In genomic region chr4:148869566-148869965, GRCm38 (mm10) we compare ENCODE assay signal across 8 mouse cellular contexts.
DNase-seq lines count a peak whose midpoint lies in the region; ATAC-seq lines count a peak whose summit lies in the region.

No protein-coding gene starts in this region.

- DNase-seq in kidney, adult 18-20 months: peak; percentile 78
- DNase-seq in adrenal gland, postnatal 14 days: peak; percentile 78
- DNase-seq in gastrocnemius, adult 8-10 months (ENCODE audit: low spot score in 2 of 2): peak; percentile 59 to 79
- peak; percentile 29 to 35 for DNase-seq in kidney, postnatal 4 days
- DNase-seq in urinary bladder, postnatal 10 days (ENCODE audit: low spot score): no peak
- no peak for DNase-seq in forebrain, embryonic 11.5 days (ENCODE audit: low spot score)

- no peaks in the 10 kb centered on the region for H3K9me3 ChIP-seq in kidney, embryonic 14.5 days (ENCODE audit: control insufficient read depth, low read length)
- no peaks in the 10 kb centered on the region for H3K9me3 ChIP-seq in forebrain, embryonic 11.5 days (ENCODE audit: control insufficient read depth, low read length)

- H3K27me3 ChIP-seq in kidney, embryonic 14.5 days (ENCODE audit: control insufficient read depth, insufficient read depth, low read length): no peaks in the 10 kb centered on the region
- H3K27me3 ChIP-seq in forebrain, embryonic 11.5 days (ENCODE audit: control insufficient read depth, insufficient read depth, low read length): peaks cover 17% of the 10 kb centered on the region

- peaks cover 17% of the 10 kb centered on the region for H3K4me1 ChIP-seq in kidney, embryonic 14.5 days (ENCODE audit: control insufficient read depth, insufficient read depth, low read length)
- peaks cover 25% of the 10 kb centered on the region for H3K4me1 ChIP-seq in forebrain, embryonic 11.5 days (replicated peaks; ENCODE audit: control insufficient read depth, insufficient read depth, low read length)

- WGBS in kidney, embryonic 14.5 days: 85% methylated on average over 7 of the region's 7 CpGs
- WGBS in forebrain, embryonic 11.5 days: 89% methylated on average over 7 of the region's 7 CpGs

- H3K36me3 ChIP-seq in kidney, embryonic 14.5 days (ENCODE audit: control insufficient read depth, insufficient read depth, low read length): no peaks in the 10 kb centered on the region
- H3K36me3 ChIP-seq in forebrain, embryonic 11.5 days (ENCODE audit: control insufficient read depth, insufficient read depth, low read length): no peaks in the 10 kb centered on the region

- no peak overlapping the region for H3K9ac ChIP-seq in kidney, embryonic 14.5 days (ENCODE audit: low read depth, low read length)
- H3K9ac ChIP-seq in forebrain, embryonic 11.5 days (ENCODE audit: low read length): no peak overlapping the region

- no peak overlapping the region for H3K27ac ChIP-seq in kidney, embryonic 14.5 days (ENCODE audit: low read depth, low read length)
- H3K27ac ChIP-seq in forebrain, embryonic 11.5 days (ENCODE audit: low read depth, low read length): no peak overlapping the region

- no peak overlapping the region for H3K4me3 ChIP-seq in kidney, embryonic 14.5 days (ENCODE audit: low read length)
- H3K4me3 ChIP-seq in forebrain, embryonic 11.5 days (ENCODE audit: low read depth, low read length): no peak overlapping the region

- no peak overlapping the region for H3K4me2 ChIP-seq in kidney, embryonic 14.5 days (replicated peaks; ENCODE audit: low read depth, low read length)
- H3K4me2 ChIP-seq in forebrain, embryonic 11.5 days (ENCODE audit: low read depth, low read length, severe bottlenecking): no peak overlapping the region

- no peak for ATAC-seq in kidney, embryonic 14.5 days (ENCODE audit: low FRiP score, low TSS enrichment)
- no peak for ATAC-seq in forebrain, embryonic 11.5 days (replicated peaks; ENCODE audit: low FRiP score)
- ATAC-seq in CD4-positive, CD25-positive, alpha-beta regulatory T cell, adult 4 months: no peak

Comparison
In these comparisons a context has a peak if more than half of its experiments do, and no peak if none do; other contexts are left out.
1. DNase-seq: peak in kidney, adult 18-20 months (single experiment), adrenal gland, postnatal 14 days (single experiment), gastrocnemius, adult 8-10 months (2 of 2) and kidney, postnatal 4 days (2 of 2); none in urinary bladder, postnatal 10 days (single experiment) and forebrain, embryonic 11.5 days (single experiment).